Mouse (Mus musculus) cerebellum, adult 2 months (tissue): ENCODE results near the gene Fscn2. TPM values are rescaled to one million over a fixed set of nuclear protein-coding genes. Genes with fewer than 3 reads are reported as not detected.
"Not testable (repeated sequence)": the region's sequence is repeated elsewhere in the genome, so short reads cannot be mapped to it uniquely, and the experiment has no call there.

ENCODE experiments used
- DNase-seq, 2 experiments: peaks; one replicate each; pipeline ENCODE4 v3.0.0; 2021
- H3K27ac ChIP-seq: fragments of 200-500 bp; 2 replicates; pipeline ENCODE4 v1.5.1; 2012; ENCODE audit warnings: low read length, control low read depth, inconsistent platforms; ENCODE audit not compliant: insufficient read depth
- H3K27me3 ChIP-seq: fragments of 200-500 bp; 2 replicates; pipeline ENCODE4 v1.6.1; 2012; ENCODE audit warnings: inconsistent platforms, mild to moderate bottlenecking, low read length, moderate library complexity; ENCODE audit not compliant: control insufficient read depth, insufficient read depth
- H3K4me1 ChIP-seq: fragments of 200-500 bp; 2 replicates; pipeline ENCODE4 v1.6.1; 2011; ENCODE audit warnings: low read length; ENCODE audit not compliant: control insufficient read depth, insufficient read depth
- H3K4me3 ChIP-seq: fragments of 200-500 bp; replicated peaks from 2 replicates; pipeline ENCODE3; 2011; ENCODE audit warnings: mild to moderate bottlenecking, low read depth, low read length, control low read depth; ENCODE audit not compliant: insufficient read depth
- CTCF ChIP-seq: fragments of 200-500 bp; IDR thresholded peaks from 2 replicates; pipeline ENCODE4 v1.5.1; 2011; ENCODE audit warnings: low read depth, mild to moderate bottlenecking, control low read depth, low read length, moderate library complexity, borderline replicate concordance; ENCODE audit not compliant: insufficient read depth
- POLR2A ChIP-seq: fragments of 200-500 bp; IDR thresholded peaks from 2 replicates; pipeline ENCODE4 v1.6.1; 2011; ENCODE audit warnings: low read length, control low read depth, borderline replicate concordance; ENCODE audit not compliant: insufficient read depth
- WGBS: fragments of 180-500 bp; shearing (Covaris S2); methylation state at CpG from one replicate; pipeline ENCODE4 v1.1.7; 2018; 5-methylcytosine and 5-hydroxymethylcytosine counted together
- polyA plus RNA-seq: library from polyadenylated mRNA; depleted of rRNA; stranded (reverse); fragments of >200 nt; gene quantifications from 2 replicates; pipeline ENCODE4 v1.2.3, GENCODE M21; 2012; rRNA removed

The Fscn2 gene
- polyA plus RNA-seq, 1 experiment: not detected

DNA sequence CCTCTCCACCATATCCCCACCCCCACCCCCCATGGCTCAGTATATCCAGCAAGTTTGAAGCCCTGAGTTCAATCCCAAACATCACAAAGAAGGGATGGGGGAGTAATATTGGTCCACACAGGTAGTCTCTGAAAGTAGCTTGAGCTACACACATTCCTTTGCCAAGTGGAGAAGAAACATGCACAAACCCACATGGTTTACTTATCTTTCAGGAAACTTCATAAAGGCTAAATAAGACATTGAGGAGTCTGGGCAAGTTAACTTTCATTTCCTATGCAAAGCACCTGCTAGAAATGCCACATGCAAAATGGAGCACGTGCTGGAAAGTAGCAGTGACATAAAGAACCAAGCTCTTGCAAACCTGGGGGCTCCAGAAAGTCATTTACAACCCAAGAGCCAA is 45.1 kb downstream of the Fscn2 start:
- 94% methylated on average over 1 of the region's 1 CpGs for WGBS
- H3K4me3 ChIP-seq: no peak overlapping the region
- no peaks in the 10 kb centered on the region for H3K27me3 ChIP-seq
- TF ChIP-seq CTCF (no peak), POLR2A (no peak)
- no peak for DNase-seq
- no peaks in the 10 kb centered on the region for H3K4me1 ChIP-seq
- H3K27ac ChIP-seq: no peak overlapping the region

DNA sequence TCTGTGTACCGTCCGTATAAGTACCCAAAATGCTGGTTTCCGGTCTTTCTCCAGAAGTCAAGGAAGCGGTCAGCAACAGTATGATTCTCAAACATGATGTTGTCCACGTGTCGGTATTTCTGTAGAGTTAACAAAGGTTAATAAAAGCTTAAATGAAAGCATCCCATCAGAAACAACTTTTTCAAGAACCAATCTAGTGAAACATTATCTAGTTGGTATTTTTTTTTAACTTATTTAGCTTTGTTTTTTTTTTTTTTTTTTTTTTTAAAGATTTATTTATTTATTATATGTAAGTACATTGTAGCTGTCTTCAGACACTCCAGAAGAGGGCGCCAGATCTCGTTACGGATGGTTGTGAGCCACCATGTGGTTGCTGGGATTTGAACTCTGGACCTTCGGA is 52.3 kb downstream of the Fscn2 start:
- H3K27ac ChIP-seq, H3K4me1 ChIP-seq, H3K4me3 ChIP-seq, DNase-seq, H3K27me3 ChIP-seq: not testable (repeated sequence)
- 94% methylated on average over 8 of the region's 10 CpGs for WGBS

Other genes with a start within 250 kb of the Fscn2 start
- gene Slc38a10, start 210.2 kb upstream of the Fscn2 start, polyA plus RNA-seq: 72.5 and 73.2 TPM in 2 replicates
- 17.0 and 17.6 TPM in 2 replicates for gene Bahcc1, start 128.6 kb upstream of the Fscn2 start, polyA plus RNA-seq
- gene Actg1, start 13.0 kb upstream of the Fscn2 start, polyA plus RNA-seq: 834 and 845 TPM in 2 replicates
- gene Faap100, start 17.2 kb downstream of the Fscn2 start, polyA plus RNA-seq: 34.4 and 34.8 TPM in 2 replicates
- gene Nploc4, start 76.2 kb downstream of the Fscn2 start, polyA plus RNA-seq: 54.2 and 56.3 TPM in 2 replicates
- gene Tspan10, start 81.1 kb downstream of the Fscn2 start, polyA plus RNA-seq: 0.05 and 0.06 TPM in 2 replicates
- gene Pde6g, start 92.0 kb downstream of the Fscn2 start, polyA plus RNA-seq: 1.5 and 1.6 TPM in 2 replicates
- gene Oxld1, start 96.5 kb downstream of the Fscn2 start, polyA plus RNA-seq: 15.5 and 20.0 TPM in 2 replicates
- 27.3 and 28.3 TPM in 2 replicates for gene Ccdc137, start 96.6 kb downstream of the Fscn2 start, polyA plus RNA-seq
- gene Arl16, start 106.1 kb downstream of the Fscn2 start, polyA plus RNA-seq: 42.7 and 56.5 TPM in 2 replicates
- 108 and 119 TPM in 2 replicates for gene Mrpl12, start 123.1 kb downstream of the Fscn2 start, polyA plus RNA-seq
- 38.9 and 39.3 TPM in 2 replicates for gene Slc25a10, start 130.3 kb downstream of the Fscn2 start, polyA plus RNA-seq
- 1.8 and 2.1 TPM in 2 replicates for gene Gcgr, start 169.2 kb downstream of the Fscn2 start, polyA plus RNA-seq
- 159 and 168 TPM in 2 replicates for gene Mcrip1, start 188.2 kb downstream of the Fscn2 start, polyA plus RNA-seq
- not detected in 2 replicates for gene Ppp1r27, start 189.6 kb downstream of the Fscn2 start, polyA plus RNA-seq
- gene P4hb, start 211.7 kb downstream of the Fscn2 start, polyA plus RNA-seq: 98.4 and 105 TPM in 2 replicates
- gene Arhgdia, start 220.1 kb downstream of the Fscn2 start, polyA plus RNA-seq: 288 and 305 TPM in 2 replicates
- 42.6 and 51.8 TPM in 2 replicates for gene Alyref, start 236.8 kb downstream of the Fscn2 start, polyA plus RNA-seq
- 168 and 178 TPM in 2 replicates for gene Anapc11, start 236.9 kb downstream of the Fscn2 start, polyA plus RNA-seq
- gene Npb, start 246.9 kb downstream of the Fscn2 start, polyA plus RNA-seq: 4.7 and 5.6 TPM in 2 replicates